Mouse (Mus musculus) kidney, embryonic 14.5 days (tissue): ENCODE data around the gene Igsf21. TPM values are rescaled to one million over a fixed set of nuclear protein-coding genes. Genes with fewer than 3 reads are reported as not detected.

ENCODE experiments used
- ATAC-seq: fragments of 200-750 bp; cut with Nextera tagmentation; 2 replicates; pipeline ENCODE4 v1.8.0; 2017; ENCODE audit warnings: moderate number of reproducible peaks, mild to moderate bottlenecking, moderate TSS enrichment, moderate library complexity; ENCODE audit not compliant: low FRiP score, low TSS enrichment
- H3K27ac ChIP-seq: fragments of 300-500 bp; sonication (generic); 2 replicates; pipeline ENCODE4 v1.5.1; 2014; ENCODE audit warnings: low read depth, mild to moderate bottlenecking, low read length, moderate library complexity, mixed read lengths
- H3K27me3 ChIP-seq: fragments of 300-500 bp; sonication (generic); 2 replicates; pipeline ENCODE4 v1.6.1; 2014; ENCODE audit warnings: mild to moderate bottlenecking, low read length; ENCODE audit not compliant: control insufficient read depth, insufficient read depth
- H3K36me3 ChIP-seq: fragments of 300-500 bp; sonication (generic); 2 replicates; pipeline ENCODE4 v1.6.1; 2014; ENCODE audit warnings: low read length, mixed read lengths; ENCODE audit not compliant: control insufficient read depth, insufficient read depth
- H3K4me1 ChIP-seq: fragments of 300-500 bp; sonication (generic); 2 replicates; pipeline ENCODE4 v1.6.1; 2014; ENCODE audit warnings: low read length, mixed read lengths; ENCODE audit not compliant: control insufficient read depth, insufficient read depth
- H3K4me2 ChIP-seq: fragments of 300-500 bp; sonication (generic); replicated peaks from 2 replicates; pipeline ENCODE4 v1.6.1; 2014; ENCODE audit warnings: low read depth, mild to moderate bottlenecking, low read length
- H3K4me3 ChIP-seq: fragments of 300-500 bp; sonication (generic); 2 replicates; pipeline ENCODE4 v1.5.1; 2014; ENCODE audit warnings: mild to moderate bottlenecking, low read length
- H3K9ac ChIP-seq: fragments of 300-500 bp; sonication (generic); 2 replicates; pipeline ENCODE4 v1.6.1; 2014; ENCODE audit warnings: low read depth, mild to moderate bottlenecking, low read length, moderate library complexity
- H3K9me3 ChIP-seq: fragments of 300-500 bp; sonication (generic); 2 replicates; pipeline ENCODE4 v1.6.1; 2016; ENCODE audit warnings: low read length; ENCODE audit not compliant: control insufficient read depth
- WGBS: fragments of 180-500 bp; shearing (Covaris S2); extraction: QIAGEN DNeasy Blood & Tissue Kit; methylation state at CpG from one replicate; pipeline ENCODE4 v1.1.7; 2014; 5-methylcytosine and 5-hydroxymethylcytosine counted together
- polyA plus RNA-seq: library from polyadenylated mRNA; unstranded; fragments of >200 nt; fragmentation: Nextera tagmentation; extraction: Ambion mirVana; gene quantifications from 2 replicates; pipeline ENCODE4 v1.2.1, GENCODE M21; 2014

Gene Igsf21
- polyA plus RNA-seq, 1 experiment from 2014 or later, result 0.91 TPM

DNA sequence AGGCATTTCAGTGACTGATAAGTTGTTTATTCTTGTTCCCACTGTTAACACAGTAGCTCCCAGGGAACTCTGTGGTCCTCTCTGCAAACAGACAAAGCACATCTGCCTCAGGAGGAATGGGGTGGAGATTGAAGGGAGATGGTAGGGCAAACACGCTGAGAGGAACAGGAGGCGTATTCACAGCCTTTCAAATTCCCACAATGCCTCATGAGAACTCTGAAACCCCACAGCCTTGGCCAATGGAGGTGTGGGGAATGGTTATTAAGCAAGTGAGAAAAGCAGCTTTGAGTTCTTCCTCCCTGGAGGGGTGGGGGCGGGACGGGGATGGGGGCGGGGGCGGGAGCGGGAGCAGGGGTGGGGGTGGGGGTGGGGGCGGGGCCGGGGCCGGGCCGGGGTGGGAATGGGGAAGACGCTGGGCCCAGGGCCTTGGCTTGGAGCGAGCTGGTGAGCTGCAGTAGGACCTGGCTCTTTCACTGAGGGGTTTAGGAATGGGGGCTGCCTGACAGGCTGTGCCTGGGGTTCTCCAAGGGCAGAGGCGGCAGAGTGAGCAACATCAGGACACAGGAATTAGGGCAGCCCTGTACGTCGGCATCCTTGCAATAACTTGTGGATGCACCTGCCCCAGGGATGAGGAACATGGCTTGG is 253.4 kb downstream of the Igsf21 start:
- no peaks in the 10 kb centered on the region for H3K4me1 ChIP-seq
- H3K4me3 ChIP-seq, result no peak overlapping the region
- H3K4me2 ChIP-seq, result peak overlapping the region; percentile 8; the same call in 1 of the 2 replicates
- H3K27me3 ChIP-seq, result no peaks in the 10 kb centered on the region
- H3K36me3 ChIP-seq, result no peaks in the 10 kb centered on the region
- WGBS, result 15% methylated on average over 15 of the region's 16 CpGs
- H3K27ac ChIP-seq, result no peak overlapping the region
- 0 out of 2 replicates have a peak, but pooled peaks have one; percentile 14 for ATAC-seq
- H3K9me3 ChIP-seq, result no peaks in the 10 kb centered on the region
- H3K9ac ChIP-seq, result no peak overlapping the region

DNA sequence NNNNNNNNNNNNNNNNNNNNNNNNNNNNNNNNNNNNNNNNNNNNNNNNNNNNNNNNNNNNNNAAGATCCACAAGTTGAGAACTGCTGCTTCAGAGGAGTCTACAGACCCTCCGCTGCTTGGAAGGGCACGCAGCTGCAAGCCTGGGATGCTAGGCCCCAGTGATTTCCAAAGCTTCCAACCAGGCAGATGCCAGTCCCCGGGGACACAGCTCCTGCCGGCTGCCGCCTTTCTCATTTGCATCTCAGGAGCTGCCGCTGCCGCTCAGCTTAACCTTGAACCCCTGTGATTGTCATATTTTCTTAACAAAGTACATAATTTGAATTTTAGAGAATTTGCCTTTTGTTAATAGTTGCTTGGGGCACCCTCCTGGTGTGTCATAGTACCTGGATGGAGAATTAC is 259.7 kb downstream of the Igsf21 start:
- no peaks in the 10 kb centered on the region for H3K4me1 ChIP-seq
- H3K36me3 ChIP-seq, result no peaks in the 10 kb centered on the region
- H3K27me3 ChIP-seq, result no peaks in the 10 kb centered on the region
- no peak overlapping the region for H3K4me3 ChIP-seq
- no peak for ATAC-seq
- H3K9me3 ChIP-seq, result no peaks in the 10 kb centered on the region
- no peak overlapping the region for H3K4me2 ChIP-seq
- no peak overlapping the region for H3K9ac ChIP-seq
- WGBS, result 49% methylated on average over 7 of the region's 7 CpGs
- H3K27ac ChIP-seq, result no peak overlapping the region

DNA sequence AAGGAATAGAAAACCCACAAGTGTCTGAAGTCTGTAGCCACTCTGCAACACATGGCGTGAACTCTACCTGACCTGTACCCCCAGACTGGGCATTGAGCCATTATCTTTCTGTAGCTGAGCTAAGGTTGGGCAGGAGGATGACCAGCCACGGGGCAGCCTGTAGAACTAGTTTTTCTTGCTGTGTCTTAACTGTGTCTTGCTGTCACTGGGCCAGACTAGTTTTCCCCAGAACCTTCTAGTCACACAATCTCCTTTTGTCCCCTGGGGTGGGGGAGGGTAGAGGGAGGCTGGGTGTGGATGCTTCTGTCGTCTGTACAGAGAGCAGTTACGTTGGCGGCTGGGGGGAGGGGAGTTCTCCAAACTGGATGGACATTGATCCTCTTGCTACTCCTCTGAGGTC is 267.9 kb downstream of the Igsf21 start:
- H3K4me3 ChIP-seq, result no peak overlapping the region
- H3K4me2 ChIP-seq, result no peak overlapping the region
- no peaks in the 10 kb centered on the region for H3K36me3 ChIP-seq
- WGBS, result 40% methylated on average over 5 of the region's 5 CpGs
- H3K9ac ChIP-seq, result no peak overlapping the region
- H3K27ac ChIP-seq, result peak overlapping the region; percentile 60; the same call in 1 of the 2 replicates
- ATAC-seq, result peak; percentile 37; the same call in 1 of the 2 replicates
- peaks cover 38% of the 10 kb centered on the region for H3K4me1 ChIP-seq
- no peaks in the 10 kb centered on the region for H3K27me3 ChIP-seq
- no peaks in the 10 kb centered on the region for H3K9me3 ChIP-seq

DNA sequence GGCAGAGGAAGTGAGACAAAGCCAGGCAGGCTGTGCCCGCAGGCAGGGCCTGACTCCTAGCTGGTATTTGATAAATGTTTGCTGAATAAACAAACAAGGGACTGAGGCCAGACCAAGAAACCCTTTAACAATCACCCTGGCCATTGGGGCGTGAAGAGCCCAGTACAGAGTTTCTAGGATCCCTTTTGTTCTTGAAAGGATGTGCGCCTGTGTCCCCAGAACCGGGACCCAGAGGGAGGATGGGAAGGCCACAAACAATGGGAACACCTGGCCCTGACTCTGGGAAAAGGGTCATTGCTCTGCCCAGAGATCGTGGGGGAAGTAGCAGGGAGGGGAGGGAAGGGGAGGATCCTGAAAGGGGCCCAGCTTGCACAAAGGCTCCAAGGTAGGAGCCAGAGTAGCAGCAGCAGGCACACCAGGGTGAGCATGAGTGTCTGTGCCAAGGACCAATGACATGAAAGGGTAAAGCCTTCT is 269.2 kb downstream of the Igsf21 start:
- Histone ChIP-seq H3K36me3 (no peaks in the 10 kb centered on the region), H3K9me3 (no peaks in the 10 kb centered on the region), H3K4me3 (no peak overlapping the region), H3K4me1 (peaks cover 38% of the 10 kb centered on the region), H3K9ac (no peak overlapping the region), H3K4me2 (no peak overlapping the region), H3K27me3 (no peaks in the 10 kb centered on the region), H3K27ac (peak overlapping the region; percentile 76)
- WGBS, result 11% methylated on average over 5 of the region's 5 CpGs
- ATAC-seq, result peak; percentile 75
